In genomic region chr8:104037611-104038010, GRCm38 (mm10) we compare ENCODE assay signal across 26 mouse cellular contexts.
DNase-seq lines count a peak whose midpoint lies in the region; ATAC-seq and TF ChIP-seq lines count a peak whose summit lies in the region.
"Had no signal": no experiment of that assay in that cellular context is flagged by ENCODE, and none has a peak within 500 bp of the region (broad histone marks: within the 10 kb centered on the region; RNA-seq: fewer than 3 reads in every experiment).

No protein-coding gene starts in this region.

- DNase-seq in frontal cortex, postnatal 25 days (ENCODE audit: low spot score in 2 of 2), result no peak
- DNase-seq in layer of hippocampus, adult 2 months (ENCODE audit: low spot score in 2 of 2), result no peak
- no peak for DNase-seq in layer of hippocampus, postnatal 14 days (ENCODE audit: low spot score in 2 of 2)
- no peak for DNase-seq in midbrain, embryonic 10.5 days (ENCODE audit: low spot score)
- peak; percentile 60 for DNase-seq in telencephalon, adult 2 months (ENCODE audit: low read depth, low spot score)
- DNase-seq: adrenal gland, adult 2 months; adrenal gland, postnatal 36 days; cerebellum, adult 2 months; cerebellum, postnatal 14 days; heart, adult 2 months; heart, postnatal 4 days; kidney, adult 2 months; kidney, postnatal 4 days; liver, postnatal 0 days; thymus, postnatal 14 days had no signal

- no peaks in the 10 kb centered on the region for H3K36me3 ChIP-seq in midbrain, embryonic 15.5 days (replicated peaks)
- no peaks in the 10 kb centered on the region for H3K36me3 ChIP-seq in midbrain, embryonic 10.5 days
- H3K36me3 ChIP-seq: heart, embryonic 12.5 days; hindbrain, embryonic 15.5 days; intestine, embryonic 15.5 days; liver, embryonic 12.5 days; midbrain, embryonic 13.5 days had no signal

- no peaks in the 10 kb centered on the region; the same call in 1 of the 2 replicates for H3K27me3 ChIP-seq in midbrain, embryonic 15.5 days (replicated peaks)
- H3K27me3 ChIP-seq in midbrain, embryonic 10.5 days (ENCODE audit: low read depth, poor library complexity, severe bottlenecking), result no peaks in the 10 kb centered on the region
- H3K27me3 ChIP-seq: heart, embryonic 12.5 days; hindbrain, embryonic 15.5 days; intestine, embryonic 15.5 days; liver, embryonic 12.5 days; megakaryocyte, embryonic 14.5 days; midbrain, embryonic 13.5 days had no signal

- H3K4me2 ChIP-seq in midbrain, embryonic 15.5 days, result no peak overlapping the region
- H3K4me2 ChIP-seq: heart, embryonic 12.5 days; hindbrain, embryonic 15.5 days; intestine, embryonic 15.5 days; liver, embryonic 12.5 days; midbrain, embryonic 13.5 days had no signal

- no peak for TF ChIP-seq CTCF in layer of hippocampus, adult 2 months (conservative IDR thresholded peaks at IDR 0.05)

- peak overlapping the region; percentile 36; the same call in 1 of the 2 replicates for H3K27ac ChIP-seq in layer of hippocampus, adult 2 months
- no peak overlapping the region for H3K27ac ChIP-seq in midbrain, embryonic 15.5 days
- no peak overlapping the region; the same call in 1 of the 2 replicates for H3K27ac ChIP-seq in midbrain, embryonic 10.5 days (replicated peaks)
- H3K27ac ChIP-seq: heart, adult 2 months; hindbrain, embryonic 15.5 days; intestine, embryonic 15.5 days; liver, embryonic 12.5 days; midbrain, embryonic 13.5 days had no signal

- no peaks in the 10 kb centered on the region for H3K9me3 ChIP-seq in midbrain, embryonic 15.5 days
- no peaks in the 10 kb centered on the region for H3K9me3 ChIP-seq in midbrain, embryonic 10.5 days (replicated peaks)
- H3K9me3 ChIP-seq: heart, embryonic 12.5 days; hindbrain, embryonic 15.5 days; intestine, embryonic 15.5 days; liver, embryonic 12.5 days; megakaryocyte, embryonic 14.5 days; midbrain, embryonic 13.5 days had no signal

- ATAC-seq in frontal cortex, adult (ENCODE audit: low TSS enrichment), result peak; percentile 96
- 0 out of 2 replicates have a peak, but pooled peaks have one; percentile 33 for ATAC-seq in midbrain, embryonic 15.5 days (replicated peaks)
- ATAC-seq: activated CD4-positive, CD25-positive, alpha-beta regulatory T cell, adult 4 months; forebrain, embryonic 16.5 days; liver, embryonic 12.5 days; liver, postnatal 0 days; midbrain, embryonic 13.5 days had no signal

- no peak overlapping the region for H3K9ac ChIP-seq in midbrain, embryonic 15.5 days
- H3K9ac ChIP-seq: heart, embryonic 12.5 days; hindbrain, embryonic 15.5 days; intestine, embryonic 15.5 days; liver, embryonic 12.5 days; liver, postnatal 0 days; midbrain, embryonic 13.5 days had no signal

- no peaks in the 10 kb centered on the region; the same call in 1 of the 2 replicates for H3K4me1 ChIP-seq in midbrain, embryonic 15.5 days
- peaks cover 8% of the 10 kb centered on the region for H3K4me1 ChIP-seq in midbrain, embryonic 10.5 days
- H3K4me1 ChIP-seq: intestine, embryonic 15.5 days had no signal

- 82% methylated on average over 7 of the region's 7 CpGs for WGBS in midbrain, embryonic 15.5 days
- 87% methylated on average over 7 of the region's 7 CpGs for WGBS in midbrain, embryonic 10.5 days

- no peak overlapping the region for H3K4me3 ChIP-seq in layer of hippocampus, adult 2 months
- H3K4me3 ChIP-seq in midbrain, embryonic 15.5 days, result no peak overlapping the region
- no peak overlapping the region for H3K4me3 ChIP-seq in midbrain, embryonic 10.5 days
- H3K4me3 ChIP-seq: erythroblast, embryonic 14.5 days; heart, adult 2 months; heart, embryonic 12.5 days; hindbrain, embryonic 15.5 days; intestine, embryonic 15.5 days; liver, embryonic 12.5 days; megakaryocyte, embryonic 14.5 days; midbrain, embryonic 13.5 days had no signal
